Mouse (Mus musculus) ovary, postnatal 36 days (tissue): ENCODE measurements at regions not wholly inside any gene's neighbourhood (a gene's known extent, or its start where the extent isn't known, plus 50 kb on each side); places are given as distances from the start of the nearest gene placed in this dataset.

Experiments used
- DNase-seq: peaks from one replicate; pipeline ENCODE4 v3.0.0; 2022; ENCODE audit warnings: low spot score, mixed read lengths

- no peak for DNase-seq
These were observed 120.3 kb downstream of the Gsdmc2 start for GRCm38 (mm10) chr15:63724543-63725186.

DNA sequence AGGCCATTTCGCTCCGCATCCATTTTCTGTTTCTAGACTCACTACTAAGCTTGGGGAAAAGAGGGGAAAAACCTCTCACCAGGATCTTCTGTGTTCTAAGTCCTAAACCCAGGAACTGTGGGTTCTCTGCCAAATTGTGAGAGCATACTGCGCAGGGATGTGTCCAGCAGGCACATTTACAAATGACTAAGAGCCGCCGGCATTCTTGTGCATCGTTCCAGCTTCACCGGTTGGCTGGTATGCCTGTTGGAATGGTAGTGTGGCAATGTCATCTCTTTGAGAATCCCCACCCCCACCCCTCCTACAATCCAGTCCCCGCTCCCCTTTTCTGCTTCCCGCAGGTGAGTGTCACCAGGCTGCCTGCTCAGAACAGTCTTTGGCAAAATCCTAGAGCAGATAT is 122.0 kb downstream of the Gsdmc2 start:
- no peak for DNase-seq

DNA sequence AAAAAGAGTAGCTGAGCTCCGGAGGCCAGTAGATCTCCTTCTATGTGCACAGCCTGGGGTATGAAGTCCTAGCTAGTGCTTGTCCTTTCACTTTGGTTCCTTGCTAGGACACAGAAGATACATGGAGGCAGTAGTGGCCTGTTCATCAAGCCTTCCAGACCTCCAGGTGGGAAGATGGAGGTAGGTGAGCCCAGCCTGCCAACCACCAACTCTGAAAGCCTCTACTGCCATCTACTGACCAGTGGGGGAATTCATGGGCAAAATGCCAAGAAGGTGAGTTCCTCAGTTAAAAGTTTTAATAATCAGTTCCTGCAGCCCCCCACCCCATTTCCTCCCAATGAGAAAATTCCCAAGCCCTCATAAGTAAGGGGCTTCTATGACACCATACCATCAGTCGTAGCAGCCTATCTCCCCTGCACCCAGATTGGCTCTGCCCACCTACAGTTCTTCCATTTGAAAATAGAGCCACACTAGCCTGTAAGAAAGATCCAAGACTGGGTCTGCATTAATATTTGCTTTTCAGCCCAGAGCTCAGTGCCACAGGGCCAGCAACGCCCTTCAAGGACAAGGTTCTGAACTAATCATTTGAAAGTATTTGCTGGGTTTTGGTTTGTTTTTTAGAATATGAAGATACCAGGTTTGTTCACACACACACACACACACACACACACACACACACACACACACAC is 123.2 kb downstream of the Gsdmc2 start:
- peak; percentile 21 for DNase-seq

- no peak for DNase-seq
These were observed 127.2 kb downstream of the Gsdmc2 start for GRCm38 (mm10) chr15:63717812-63718211.

GRCm38 (mm10) chr15:63713697-63714096 is 131.3 kb downstream of the Gsdmc2 start:
- no peak for DNase-seq

- no peak for DNase-seq
These were observed 134.6 kb downstream of the Gsdmc2 start for GRCm38 (mm10) chr15:63710381-63710780.

- no peak for DNase-seq
These were observed 135.6 kb downstream of the Gsdmc2 start for GRCm38 (mm10) chr15:63709270-63709933.

- DNase-seq, result no peak
These were observed 140.3 kb downstream of the Gsdmc2 start for GRCm38 (mm10) chr15:63704636-63705035.

DNA sequence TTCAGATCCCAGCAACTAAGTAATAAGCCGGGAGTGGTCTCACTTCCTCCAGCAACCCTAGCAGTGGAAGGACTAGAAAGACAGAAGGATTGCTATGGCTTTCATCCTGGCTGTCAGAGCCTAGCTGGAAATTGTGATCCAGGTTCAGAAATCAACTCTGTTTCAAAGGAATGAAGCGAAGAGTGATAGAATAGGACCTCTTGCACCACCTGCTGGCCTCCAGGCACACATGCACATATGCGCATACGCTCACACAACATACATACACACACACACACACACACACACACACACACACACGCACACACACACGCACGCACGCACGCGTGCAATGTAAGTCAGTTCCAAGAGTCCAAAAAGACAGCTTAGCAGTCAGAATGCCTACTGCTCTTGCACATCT is 147.1 kb downstream of the Gsdmc2 start:
- no peak for DNase-seq

DNA sequence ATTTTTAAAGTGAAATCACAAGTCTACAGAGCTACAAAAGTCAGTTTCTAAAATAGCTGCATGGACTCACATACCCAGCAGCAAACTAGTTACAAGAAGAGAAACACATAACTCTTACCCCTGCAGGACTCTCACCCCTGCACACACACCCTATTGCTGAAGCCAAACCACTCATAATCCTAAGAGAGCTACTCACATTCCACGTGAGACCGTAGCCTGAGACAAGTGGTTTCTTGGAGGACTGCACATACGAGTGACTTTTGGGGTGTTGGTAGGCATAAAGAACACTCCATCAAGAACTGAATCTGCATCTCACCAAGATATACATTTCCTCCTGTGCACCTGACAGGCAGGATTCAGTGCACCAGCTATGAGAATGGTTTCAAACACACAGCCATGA is 150.8 kb downstream of the Gsdmc2 start:
- DNase-seq, result no peak

GRCm38 (mm10) chr15:63693561-63693960 is 151.4 kb downstream of the Gsdmc2 start:
- no peak for DNase-seq

DNA sequence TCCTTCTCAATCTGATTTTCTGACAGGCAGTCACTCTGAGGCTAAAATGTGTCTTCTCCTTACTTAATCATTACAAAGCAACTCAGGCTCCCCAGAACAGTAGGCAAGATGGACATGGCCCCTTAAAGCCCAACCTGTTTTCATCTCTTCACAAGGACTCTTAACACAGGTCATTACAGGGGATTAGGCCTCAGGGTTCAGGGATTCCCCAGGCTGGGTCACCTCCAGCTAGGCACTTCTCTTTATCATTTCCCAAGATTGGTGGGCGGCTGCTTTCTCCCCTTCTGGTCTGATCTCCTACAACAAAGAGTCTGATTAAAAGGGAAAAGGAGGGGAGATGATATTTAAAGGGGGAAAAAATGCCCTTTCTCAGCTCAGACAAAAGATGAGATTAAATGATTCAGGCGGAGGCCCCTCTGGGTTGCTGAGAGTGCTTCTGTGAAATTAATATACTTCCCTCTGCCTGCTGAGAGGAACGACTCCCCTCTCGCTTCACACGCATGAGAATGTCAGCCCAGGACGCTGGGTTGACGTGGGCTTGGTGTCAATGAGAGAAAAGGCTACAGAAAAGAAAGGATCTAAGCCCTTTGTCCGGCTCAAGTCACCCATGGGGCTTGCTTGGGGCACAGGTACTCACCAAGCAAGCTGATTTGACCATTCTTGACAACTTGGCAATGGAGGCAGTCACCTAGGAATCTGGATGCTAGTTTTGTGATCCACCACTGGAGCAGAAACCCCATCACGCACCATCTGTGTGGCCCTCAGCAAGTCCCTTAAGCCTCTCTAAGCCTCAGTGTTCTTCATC is 152.3 kb downstream of the Gsdmc2 start:
- no peak for DNase-seq

DNA sequence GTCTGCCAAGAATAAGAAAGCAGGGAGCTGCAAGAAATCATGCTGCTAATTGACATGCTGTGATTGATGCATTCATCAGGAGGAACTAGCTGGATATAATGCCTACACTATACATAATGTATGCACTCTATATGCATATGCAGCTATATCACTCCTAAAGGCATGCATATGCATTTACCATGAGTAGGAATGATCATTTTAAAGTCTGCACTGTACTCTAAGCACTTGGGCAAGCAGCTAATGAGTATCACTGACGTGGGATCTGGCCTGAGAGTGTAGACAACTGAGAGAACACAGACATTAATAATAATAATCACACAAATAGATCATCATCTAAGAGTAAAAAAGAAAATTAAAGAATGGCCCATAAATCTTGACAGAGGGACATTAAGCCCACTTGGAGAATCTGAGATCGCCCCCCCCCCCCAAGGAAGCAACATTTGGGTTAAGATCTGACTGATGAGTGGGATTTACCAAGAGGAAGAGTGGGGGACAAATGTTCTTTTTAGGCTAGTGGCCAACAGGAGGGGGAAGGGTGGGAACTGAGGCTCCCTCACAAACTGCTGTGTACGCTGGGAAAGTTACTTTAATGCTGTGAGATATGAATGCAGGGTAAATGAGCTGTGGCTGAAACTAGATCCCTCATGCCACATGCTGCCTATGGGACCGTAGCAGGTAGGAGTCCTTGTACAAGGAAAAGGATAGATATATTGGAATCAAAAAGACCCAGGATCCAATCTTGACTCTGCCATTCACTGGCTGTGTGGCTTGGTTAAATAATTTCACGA is 155.0 kb downstream of the Gsdmc2 start:
- DNase-seq, result no peak

- no peak for DNase-seq
These were observed 157.1 kb downstream of the Gsdmc2 start for GRCm38 (mm10) chr15:63687852-63688251.

DNA sequence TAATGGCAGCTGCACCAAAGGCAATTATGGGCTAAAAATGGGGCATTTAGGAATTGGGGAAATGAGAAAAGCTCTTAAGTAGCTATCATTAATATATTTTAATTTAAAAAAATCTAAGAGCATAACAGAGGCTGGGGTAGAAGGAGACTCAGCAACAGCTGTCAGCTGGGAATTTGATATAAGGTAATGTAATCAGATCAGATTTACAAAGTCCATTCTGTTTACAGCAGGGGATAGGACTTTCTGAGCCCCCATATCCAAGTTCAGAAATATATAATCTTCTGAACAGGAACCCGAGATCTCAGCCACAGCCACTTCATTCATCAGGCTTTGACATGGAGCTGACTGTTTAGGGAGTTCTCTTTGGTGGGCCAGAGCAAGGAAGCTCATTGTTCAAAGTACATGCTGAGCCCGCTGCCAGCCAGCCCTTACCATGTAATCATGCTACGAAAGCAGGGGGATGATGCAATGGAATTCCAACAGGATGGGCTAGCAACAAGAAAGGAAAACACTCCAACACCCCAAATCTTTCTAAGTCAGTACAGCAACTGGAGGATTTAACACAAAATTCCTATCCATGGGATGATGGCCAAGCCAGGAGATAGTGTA is 157.9 kb downstream of the Gsdmc2 start:
- no peak for DNase-seq

DNA sequence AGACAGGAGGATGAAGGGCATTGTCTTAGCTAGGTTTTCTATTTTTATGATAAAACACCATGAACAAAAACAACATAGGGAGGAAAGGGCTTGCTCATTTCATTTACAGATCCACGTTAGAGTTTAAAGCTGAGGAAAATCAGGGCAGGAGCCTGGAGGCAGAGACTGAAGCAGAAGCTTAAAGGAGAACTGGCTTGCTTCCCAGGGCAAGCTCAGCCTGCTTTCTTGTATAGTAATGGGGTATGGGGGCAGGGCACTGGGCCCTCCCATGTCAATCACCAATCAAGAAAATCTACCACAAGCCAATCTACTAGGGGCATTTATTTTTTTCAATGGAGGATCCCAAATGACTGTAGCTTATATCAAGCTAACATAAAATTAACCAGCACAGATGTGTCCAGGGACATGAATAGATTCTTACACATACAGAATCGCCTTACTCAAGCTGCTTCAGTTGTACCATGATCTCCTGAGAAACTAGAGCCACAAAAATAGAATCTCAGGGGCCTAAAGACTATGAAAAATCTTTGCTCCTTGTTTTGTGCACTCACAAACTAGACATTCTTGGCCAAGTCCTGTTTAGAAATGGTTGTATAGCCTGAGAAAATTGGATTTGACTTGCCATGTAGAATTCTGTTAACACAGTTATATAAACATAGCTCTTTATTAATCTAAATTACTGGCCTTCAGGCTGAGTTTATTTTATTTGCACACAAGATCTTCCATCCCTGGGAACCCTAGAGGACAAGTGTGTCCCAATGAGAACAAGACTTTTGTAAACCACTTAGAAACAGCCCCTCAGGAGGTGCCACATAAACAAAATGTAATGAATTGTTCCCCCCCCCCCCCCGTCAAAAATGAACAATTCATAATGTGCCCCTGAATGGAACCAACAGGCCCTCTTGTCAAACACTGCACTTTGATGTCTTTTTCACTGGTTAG is 164.7 kb downstream of the Gsdmc2 start:
- DNase-seq, result no peak

GRCm38 (mm10) chr15:63678921-63679320 is 166.1 kb downstream of the Gsdmc2 start:
- no peak for DNase-seq

DNA sequence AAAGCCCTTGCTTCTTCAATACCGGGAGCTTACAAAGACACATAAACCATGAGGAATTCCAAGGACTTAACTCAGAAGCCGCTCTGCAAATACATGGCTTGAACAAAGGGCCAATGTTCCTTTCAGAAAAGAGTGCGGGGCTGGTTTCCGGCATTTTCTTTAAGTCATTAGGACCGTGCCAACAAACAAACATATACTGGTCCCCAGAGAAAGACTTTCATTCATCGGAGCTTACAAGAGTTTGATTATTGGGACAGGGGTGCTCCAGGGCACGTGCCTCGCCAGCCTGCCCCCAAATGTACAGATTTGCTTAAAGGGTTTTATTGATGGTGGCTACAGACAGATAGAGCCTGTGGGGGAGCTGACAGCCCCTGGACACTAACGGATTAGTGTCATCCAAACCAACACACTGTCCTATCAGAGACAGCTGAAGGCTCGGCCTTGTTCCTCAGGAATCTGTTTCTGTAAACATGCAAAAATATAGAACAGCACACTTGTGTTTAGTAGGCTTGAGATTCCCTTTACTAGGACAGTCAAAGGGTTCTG is 169.4 kb downstream of the Gsdmc2 start:
- no peak for DNase-seq

DNA sequence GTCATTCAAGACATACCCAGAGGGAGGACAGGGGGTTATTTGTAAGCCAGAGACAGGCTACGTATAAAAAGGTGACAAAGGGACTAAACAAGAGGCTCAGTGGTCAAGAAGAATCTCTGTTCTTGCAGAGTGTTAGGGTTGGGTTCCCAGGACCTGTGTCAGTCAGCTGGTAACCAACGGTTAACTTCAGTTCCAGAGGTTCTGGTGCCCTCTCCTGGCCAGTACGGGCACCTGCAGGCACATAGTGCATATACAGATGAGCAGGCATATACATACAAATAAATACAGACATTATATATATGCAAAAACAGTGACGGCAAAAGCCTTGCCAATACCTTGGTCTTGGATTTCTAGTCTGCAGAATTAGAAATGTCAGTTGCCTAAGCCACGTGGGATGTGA is 170.6 kb downstream of the Gsdmc2 start:
- DNase-seq, result no peak

- DNase-seq, result no peak
These were observed 173.9 kb downstream of the Gsdmc2 start for GRCm38 (mm10) chr15:63671081-63671480.
